Mouse (Mus musculus) midbrain, embryonic 12.5 days (tissue): ENCODE data around the gene Lamc3. TPM values are rescaled to one million over a fixed set of nuclear protein-coding genes. Genes with fewer than 3 reads are reported as not detected.

ENCODE experiments used
- ATAC-seq: fragments of 200-750 bp; cut with Nextera tagmentation; 2 replicates; pipeline ENCODE4 v1.8.0; 2017; ENCODE audit warnings: low read depth, moderate TSS enrichment, moderate library complexity; ENCODE audit not compliant: low FRiP score
- H3K27ac ChIP-seq: fragments of 300-500 bp; sonication (generic); replicated peaks from 2 replicates; pipeline ENCODE4 v1.5.1; 2016; ENCODE audit warnings: mild to moderate bottlenecking
- H3K27me3 ChIP-seq: fragments of 300-500 bp; sonication (generic); 2 replicates; pipeline ENCODE4 v1.6.1; 2016; ENCODE audit warnings: mild to moderate bottlenecking
- H3K36me3 ChIP-seq: fragments of 300-500 bp; sonication (generic); 2 replicates; pipeline ENCODE4 v1.6.1; 2016
- H3K4me1 ChIP-seq: fragments of 300-500 bp; sonication (generic); 2 replicates; pipeline ENCODE4 v1.6.1; 2016
- H3K4me2 ChIP-seq: fragments of 300-500 bp; sonication (generic); replicated peaks from 2 replicates; pipeline ENCODE4 v1.6.1; 2016; ENCODE audit warnings: mild to moderate bottlenecking, moderate library complexity
- H3K4me3 ChIP-seq: fragments of 300-500 bp; sonication (generic); 2 replicates; pipeline ENCODE4 v1.5.1; 2016; ENCODE audit warnings: mild to moderate bottlenecking
- H3K9ac ChIP-seq: fragments of 300-500 bp; sonication (generic); replicated peaks from 2 replicates; pipeline ENCODE4 v1.6.1; 2016; ENCODE audit warnings: mild to moderate bottlenecking, moderate library complexity
- H3K9me3 ChIP-seq: fragments of 300-500 bp; sonication (generic); 2 replicates; pipeline ENCODE4 v1.6.1; 2016; ENCODE audit warnings: mild to moderate bottlenecking
- WGBS: fragments of 180-500 bp; shearing (Covaris S2); methylation state at CpG from one replicate; pipeline ENCODE4 v1.1.7; 2016; 5-methylcytosine and 5-hydroxymethylcytosine counted together
- polyA plus RNA-seq: library from polyadenylated mRNA; unstranded; fragments of >200 nt; fragmentation: Nextera tagmentation; extraction: Ambion mirVana; gene quantifications from 2 replicates; pipeline ENCODE4 v1.2.1, GENCODE M21; 2016

Lamc3 gene
- polyA plus RNA-seq: 13.5 and 14.5 TPM in 2 replicates

DNA sequence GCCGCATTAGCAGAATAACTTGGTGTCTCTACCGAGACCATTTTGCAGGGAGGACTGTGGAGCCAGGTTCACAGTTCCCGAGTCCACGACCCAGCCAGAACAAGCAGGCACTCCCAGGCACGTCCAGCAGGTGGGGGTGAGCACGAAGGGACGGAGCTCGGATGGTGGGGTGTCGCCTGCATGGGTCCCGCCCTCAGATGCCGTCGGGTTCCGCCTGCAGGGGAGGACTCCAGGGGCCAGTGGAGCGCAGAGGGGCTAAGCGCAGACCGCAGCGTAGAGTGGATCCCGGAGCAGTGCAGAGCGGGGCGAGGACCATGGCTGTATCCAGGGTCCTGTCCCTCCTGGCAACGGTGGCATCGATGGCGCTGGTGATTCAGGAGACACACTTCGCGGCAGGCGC, at the start of gene Lamc3:
Gene Lamc3, plus strand, starts transcription at position 262 of the 400 bp plus-strand sequence.
- H3K9ac ChIP-seq: no peak within 1 kb of the TSS
- H3K9me3 ChIP-seq: no peaks in the 10 kb centered on the region
- no peak within 1 kb of the TSS for H3K27ac ChIP-seq
- 0 out of 2 replicates have a peak, but pooled peaks cover 5% of the 10 kb centered on the region for H3K4me1 ChIP-seq
- ATAC-seq: no peak
- peak within 1 kb of the TSS; percentile 21; the same call in 1 of the 2 replicates for H3K4me3 ChIP-seq
- H3K27me3 ChIP-seq: peaks cover 80% of the 10 kb centered on the region
- 6% methylated on average over 26 of the region's 26 CpGs for WGBS
- no peaks in the 10 kb centered on the region for H3K36me3 ChIP-seq
- peak within 1 kb of the TSS; percentile 30 for H3K4me2 ChIP-seq

DNA sequence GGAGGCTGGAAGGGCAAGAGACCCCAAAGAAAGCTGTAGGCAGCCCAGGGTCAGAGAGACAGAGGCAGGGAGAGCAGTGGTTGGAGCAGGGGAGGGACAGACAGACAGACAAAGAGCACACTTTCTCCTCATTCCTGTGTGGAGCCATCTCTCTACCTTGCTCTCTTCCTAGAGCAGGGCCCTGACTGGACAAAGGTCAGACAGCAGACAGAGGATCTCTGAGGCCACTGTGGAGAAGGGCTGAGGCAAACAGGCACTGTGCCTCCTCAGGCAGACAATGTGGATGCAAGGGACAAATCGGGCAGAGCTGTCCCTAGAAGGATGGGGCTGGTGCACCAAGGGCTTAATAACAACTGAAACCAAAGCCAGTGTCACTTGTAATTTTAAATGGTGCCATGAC, 48.2 kb upstream of the Lamc3 start:
- H3K9ac ChIP-seq: no peak overlapping the region
- no peak for ATAC-seq
- H3K4me3 ChIP-seq: no peak overlapping the region
- no peak overlapping the region for H3K27ac ChIP-seq
- H3K4me1 ChIP-seq: peaks cover 8% of the 10 kb centered on the region
- no peak overlapping the region for H3K4me2 ChIP-seq
- no peaks in the 10 kb centered on the region for H3K36me3 ChIP-seq
- peaks cover 63% of the 10 kb centered on the region for H3K27me3 ChIP-seq
- H3K9me3 ChIP-seq: no peaks in the 10 kb centered on the region
- 32% methylated on average over 1 of the region's 1 CpGs for WGBS

DNA sequence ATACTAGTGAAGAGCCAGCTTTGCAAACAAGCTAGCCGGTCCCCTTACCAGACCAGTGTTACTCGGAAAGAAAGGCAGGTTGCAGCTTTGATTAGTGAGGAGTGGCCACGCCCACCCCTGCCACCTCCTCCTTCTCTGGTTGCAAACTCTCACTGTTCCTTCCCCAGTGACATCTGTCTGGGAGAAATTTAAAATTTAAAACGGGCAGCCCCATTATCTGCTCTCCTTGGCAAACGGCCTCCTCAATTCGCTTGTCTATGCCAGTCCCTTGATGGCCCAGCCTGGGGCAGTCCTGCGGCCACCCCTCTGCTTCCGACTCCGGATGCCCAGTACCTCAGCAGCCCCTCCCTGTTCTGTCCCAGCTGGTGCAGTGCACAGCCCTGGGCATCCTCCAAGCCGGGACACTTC, 42.4 kb upstream of the Lamc3 start:
- H3K27me3 ChIP-seq: peaks cover 81% of the 10 kb centered on the region
- H3K27ac ChIP-seq: no peak overlapping the region
- peak overlapping the region; percentile 91; the same call in 1 of the 2 replicates for H3K4me2 ChIP-seq
- H3K36me3 ChIP-seq: no peaks in the 10 kb centered on the region
- ATAC-seq: peak; percentile 55
- peak overlapping the region; percentile 54; the same call in 1 of the 2 replicates for H3K4me3 ChIP-seq
- WGBS: 5% methylated on average over 10 of the region's 10 CpGs
- no peaks in the 10 kb centered on the region for H3K9me3 ChIP-seq
- peaks cover 33% of the 10 kb centered on the region for H3K4me1 ChIP-seq
- H3K9ac ChIP-seq: no peak overlapping the region

DNA sequence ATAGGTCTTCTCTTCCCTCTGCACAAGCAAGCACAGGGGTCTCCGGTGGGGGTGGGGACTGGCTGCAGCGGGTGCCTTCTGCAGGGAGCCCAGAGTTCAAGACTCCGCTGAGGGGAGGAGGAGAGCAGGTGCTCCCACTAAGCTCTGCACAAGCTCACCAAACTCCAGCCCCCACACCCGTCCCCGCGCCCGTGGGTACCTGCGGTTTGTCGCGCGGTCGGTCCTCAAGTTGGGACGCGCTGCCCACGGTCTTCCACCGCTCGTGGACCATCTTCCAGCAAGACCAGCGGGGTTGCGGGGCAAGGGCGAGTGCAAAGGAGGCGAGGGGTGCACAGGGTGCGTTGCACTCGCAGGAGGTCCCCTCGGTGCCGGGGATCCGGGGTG, 41.6 kb upstream of the Lamc3 start:
- Histone ChIP-seq H3K36me3 (no peaks in the 10 kb centered on the region), H3K27me3 (peaks cover 74% of the 10 kb centered on the region), H3K9me3 (no peaks in the 10 kb centered on the region), H3K27ac (no peak overlapping the region), H3K4me2 (peak overlapping the region; percentile 91), H3K9ac (peak overlapping the region; percentile 59), H3K4me1 (peaks cover 37% of the 10 kb centered on the region), H3K4me3 (peak overlapping the region; percentile 54)
- 3% methylated on average over 26 of the region's 26 CpGs for WGBS
- no peak for ATAC-seq

DNA sequence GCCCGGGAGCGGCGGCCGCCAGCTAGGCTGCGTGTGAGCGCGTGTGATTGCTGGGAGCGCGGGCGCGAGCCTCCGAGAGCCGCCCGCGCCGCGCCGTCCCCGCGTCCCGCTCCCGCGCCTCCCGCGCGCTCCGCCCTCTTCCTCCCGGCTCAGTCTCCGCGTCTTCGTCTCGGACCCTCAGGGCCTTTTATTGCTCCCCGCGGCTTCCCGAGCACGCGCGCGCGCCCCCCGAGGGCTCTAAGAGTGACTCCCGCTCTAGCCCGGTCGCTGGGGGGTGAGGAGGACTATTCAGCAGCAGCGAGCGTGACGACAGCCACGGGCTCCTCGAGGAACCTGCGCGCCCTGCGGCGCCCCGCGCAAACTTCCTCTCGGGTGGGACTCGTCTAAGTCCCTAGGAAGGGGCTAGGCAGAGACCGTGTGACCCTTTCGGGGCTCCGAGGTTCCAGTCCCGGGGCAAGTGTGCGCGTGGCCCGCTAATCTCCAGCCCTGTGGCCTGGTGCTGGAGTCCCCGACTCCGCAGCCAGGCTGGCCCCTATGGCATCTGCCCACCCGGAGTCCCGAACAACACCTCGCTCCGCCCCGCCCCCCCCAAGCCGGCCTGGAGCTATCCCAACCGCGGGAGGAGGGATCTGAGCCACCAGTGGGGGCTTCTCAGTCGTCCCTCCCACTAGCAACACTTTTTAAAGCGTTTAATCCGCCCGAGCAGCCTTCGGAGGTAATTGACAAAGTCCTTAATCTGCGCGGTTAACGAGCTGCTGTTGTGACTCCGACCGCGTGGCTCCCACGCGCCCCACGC, 41.0 kb upstream of the Lamc3 start, which contains the start of gene Fibcd1:
Gene Fibcd1, minus strand, starts transcription at position 110 of the 796 bp plus-strand sequence.
- Histone ChIP-seq H3K9ac (peak within 1 kb of the TSS; percentile 59), H3K4me3 (peak within 1 kb of the TSS; percentile 54), H3K4me1 (peaks cover 37% of the 10 kb centered on the region), H3K4me2 (peak within 1 kb of the TSS; percentile 91), H3K36me3 (no peaks in the 10 kb centered on the region), H3K9me3 (no peaks in the 10 kb centered on the region), H3K27ac (no peak within 1 kb of the TSS), H3K27me3 (peaks cover 69% of the 10 kb centered on the region)
- ATAC-seq: no peak
- under 1% methylated on average over 81 of the region's 88 CpGs for WGBS

DNA sequence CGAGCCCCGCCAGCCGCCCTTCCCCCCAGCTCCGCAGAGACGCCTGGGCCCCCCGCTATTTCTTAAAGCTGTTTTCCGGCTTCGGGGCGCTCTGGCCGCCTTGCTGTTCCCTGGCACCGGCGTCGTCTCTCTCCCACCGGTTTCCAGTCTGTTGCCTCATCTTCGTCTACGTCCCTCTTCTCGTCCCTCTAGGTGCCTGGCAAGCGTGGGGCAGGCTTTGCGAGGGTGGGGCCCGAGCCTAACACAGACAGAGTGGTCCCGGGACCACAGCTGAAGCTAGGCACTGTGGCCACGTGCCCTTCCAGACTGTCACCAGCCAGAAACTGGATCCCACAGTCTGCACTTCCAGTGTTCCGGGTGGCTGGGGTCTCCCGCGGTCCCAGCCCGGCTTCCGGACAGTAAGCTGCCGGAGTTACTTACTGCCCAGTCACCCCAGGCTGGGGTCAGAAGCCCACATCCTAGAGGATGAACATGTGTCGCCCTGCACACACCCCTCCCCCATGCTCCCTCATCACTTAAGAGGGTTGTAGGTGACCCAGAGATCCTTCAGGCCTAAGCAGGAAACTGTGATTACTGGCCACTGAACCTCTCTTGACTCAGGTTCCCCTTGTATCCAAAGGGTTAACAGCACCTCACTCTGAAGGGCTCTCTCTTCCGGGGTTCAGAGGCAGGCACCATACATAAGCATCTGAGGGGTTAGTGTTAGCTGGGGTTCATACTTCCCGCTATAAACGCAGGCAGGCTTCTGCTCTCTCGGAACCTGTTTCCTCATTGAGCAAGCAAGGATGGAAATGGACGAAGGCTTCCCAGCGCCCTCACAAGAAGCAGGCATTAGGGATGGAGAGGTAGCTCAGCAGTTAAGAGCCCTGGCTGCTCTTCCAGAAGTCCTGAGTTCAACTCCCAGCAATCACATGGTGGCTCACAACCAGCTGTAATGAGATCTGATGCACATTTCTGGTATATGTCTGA, 40.1 kb upstream of the Lamc3 start:
- peaks cover 37% of the 10 kb centered on the region for H3K4me1 ChIP-seq
- ATAC-seq: no peak
- H3K4me3 ChIP-seq: peak overlapping the region; percentile 54
- H3K9me3 ChIP-seq: no peaks in the 10 kb centered on the region
- H3K4me2 ChIP-seq: peak overlapping the region; percentile 91
- 4% methylated on average over 35 of the region's 35 CpGs for WGBS
- H3K9ac ChIP-seq: peak overlapping the region; percentile 59; the same call in 1 of the 2 replicates
- peaks cover 63% of the 10 kb centered on the region for H3K27me3 ChIP-seq
- H3K27ac ChIP-seq: no peak overlapping the region
- H3K36me3 ChIP-seq: no peaks in the 10 kb centered on the region

DNA sequence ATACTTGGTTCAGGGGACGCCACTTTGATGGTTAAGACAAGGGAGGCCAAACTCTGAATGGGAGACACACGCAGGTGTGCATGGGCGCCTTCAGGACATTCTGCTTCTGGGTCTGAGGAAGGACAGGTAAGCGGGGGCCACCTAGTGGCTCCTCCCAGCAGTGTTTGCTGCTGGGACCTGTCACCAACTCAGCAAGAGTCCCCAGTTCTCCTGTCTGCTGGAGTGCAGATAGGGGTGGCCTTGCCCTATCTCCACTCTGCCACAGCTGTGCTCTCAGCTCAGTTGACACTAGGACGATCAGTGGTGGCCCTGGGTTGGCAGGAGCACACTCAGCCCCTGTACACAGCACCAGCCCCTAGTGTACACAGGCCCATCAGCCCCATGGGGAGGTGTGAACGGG, 39.2 kb upstream of the Lamc3 start:
- no peak overlapping the region for H3K9ac ChIP-seq
- H3K27ac ChIP-seq: no peak overlapping the region
- no peak overlapping the region for H3K4me3 ChIP-seq
- H3K4me2 ChIP-seq: no peak overlapping the region
- H3K9me3 ChIP-seq: no peaks in the 10 kb centered on the region
- peaks cover 59% of the 10 kb centered on the region for H3K27me3 ChIP-seq
- 24% methylated on average over 6 of the region's 6 CpGs for WGBS
- no peak for ATAC-seq
- H3K36me3 ChIP-seq: no peaks in the 10 kb centered on the region
- peaks cover 37% of the 10 kb centered on the region for H3K4me1 ChIP-seq

DNA sequence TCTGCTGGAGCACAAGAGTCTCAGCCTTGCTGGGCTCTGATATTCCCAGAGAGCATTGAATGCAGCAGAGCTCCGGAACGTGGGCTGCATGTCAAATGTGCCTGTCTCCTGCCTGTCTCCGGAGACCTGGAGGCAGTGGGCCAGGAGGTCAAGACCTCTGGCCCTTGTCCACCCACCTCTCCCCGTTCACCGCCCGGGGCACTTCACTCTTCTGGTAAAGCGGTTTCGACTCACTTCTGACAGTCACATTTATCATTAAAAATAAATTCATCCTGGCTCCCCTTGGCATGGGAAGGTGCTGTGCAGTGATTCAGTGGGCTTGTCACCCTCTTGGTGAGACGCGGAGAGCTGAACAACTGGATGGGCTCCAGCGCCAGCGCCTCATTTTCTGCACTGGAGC, 37.0 kb upstream of the Lamc3 start:
- Histone ChIP-seq H3K27ac (no peak overlapping the region), H3K9ac (no peak overlapping the region), H3K4me2 (no peak overlapping the region), H3K36me3 (no peaks in the 10 kb centered on the region), H3K4me1 (peaks cover 25% of the 10 kb centered on the region), H3K27me3 (peaks cover 38% of the 10 kb centered on the region), H3K9me3 (no peaks in the 10 kb centered on the region), H3K4me3 (no peak overlapping the region)
- ATAC-seq: no peak
- 42% methylated on average over 12 of the region's 12 CpGs for WGBS

DNA sequence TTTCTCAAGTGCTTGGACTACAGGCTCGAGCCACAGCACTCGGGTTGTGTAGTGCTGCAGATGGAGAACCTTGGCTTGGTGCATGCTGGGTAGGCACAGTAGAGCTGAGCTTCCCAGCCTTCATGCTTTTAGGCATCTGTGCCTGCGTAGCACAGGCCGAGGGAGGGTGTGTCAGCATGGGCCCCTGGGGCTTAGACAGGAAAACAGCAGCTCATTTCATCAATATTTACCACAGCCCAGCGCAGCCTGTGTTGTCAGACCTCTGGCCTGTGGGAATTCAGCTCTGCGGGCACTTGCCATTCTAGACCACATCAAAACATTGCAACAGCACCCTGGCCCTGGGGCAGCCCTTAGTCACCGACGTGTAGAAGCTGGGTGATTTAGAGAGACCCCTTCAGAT, 31.1 kb upstream of the Lamc3 start:
- Histone ChIP-seq H3K4me1 (peaks cover 18% of the 10 kb centered on the region), H3K27ac (no peak overlapping the region), H3K9me3 (no peaks in the 10 kb centered on the region), H3K27me3 (peaks cover 29% of the 10 kb centered on the region), H3K9ac (no peak overlapping the region), H3K4me3 (no peak overlapping the region), H3K4me2 (no peak overlapping the region), H3K36me3 (no peaks in the 10 kb centered on the region)
- WGBS: 70% methylated on average over 8 of the region's 8 CpGs
- no peak for ATAC-seq

DNA sequence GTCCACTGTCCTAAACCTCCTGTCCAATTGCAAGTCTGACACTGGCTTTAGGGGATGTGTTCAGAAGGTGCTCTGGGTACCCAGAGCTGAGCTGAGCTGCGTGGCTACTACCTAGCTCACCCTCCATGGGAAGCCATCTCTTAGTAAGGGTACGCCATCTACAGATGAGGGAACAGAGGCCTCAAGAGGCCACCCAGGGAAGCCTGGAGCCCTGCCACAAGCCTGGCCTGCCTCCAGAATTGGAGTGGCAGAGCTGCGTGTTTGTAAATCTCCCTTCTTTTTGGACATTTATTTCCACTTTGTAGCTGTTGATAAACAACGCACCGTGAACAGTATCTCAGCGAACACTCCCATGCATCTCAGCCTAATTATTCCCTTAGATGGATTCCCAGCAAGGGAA, 29.9 kb upstream of the Lamc3 start:
- Histone ChIP-seq H3K27me3 (peaks cover 30% of the 10 kb centered on the region), H3K4me1 (peaks cover 18% of the 10 kb centered on the region), H3K4me3 (no peak overlapping the region), H3K4me2 (no peak overlapping the region), H3K27ac (no peak overlapping the region), H3K9ac (no peak overlapping the region), H3K36me3 (no peaks in the 10 kb centered on the region), H3K9me3 (no peaks in the 10 kb centered on the region)
- WGBS: 82% methylated on average over 6 of the region's 6 CpGs
- ATAC-seq: no peak

DNA sequence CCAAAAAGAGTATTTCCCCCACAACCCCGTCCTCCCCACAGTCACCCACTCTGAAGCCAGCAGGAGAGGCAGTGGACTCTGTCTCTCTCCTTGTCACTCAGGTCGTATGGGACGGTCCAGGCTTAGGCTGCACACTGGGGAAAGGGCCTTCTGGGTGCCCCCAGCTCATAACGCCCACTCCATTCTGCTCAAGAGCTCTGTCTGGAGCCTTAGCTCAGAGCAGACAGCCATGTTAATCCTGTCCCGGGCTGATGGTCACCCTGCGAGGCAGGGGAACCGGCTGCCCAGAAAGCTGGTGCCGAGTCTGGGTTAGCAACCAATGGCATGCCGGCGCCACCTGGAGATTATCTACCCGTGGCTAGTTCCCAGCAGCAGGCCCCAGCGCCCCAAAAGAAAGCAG, 28.6 kb upstream of the Lamc3 start:
- Histone ChIP-seq H3K4me3 (peak overlapping the region; percentile 6; the same call in 1 of the 2 replicates), H3K36me3 (no peaks in the 10 kb centered on the region), H3K27ac (peak overlapping the region; percentile 66), H3K9me3 (no peaks in the 10 kb centered on the region), H3K4me1 (peaks cover 18% of the 10 kb centered on the region), H3K4me2 (peak overlapping the region; percentile 34), H3K27me3 (peaks cover 29% of the 10 kb centered on the region), H3K9ac (no peak overlapping the region)
- 0 out of 2 replicates have a peak, but pooled peaks have one; percentile 38 for ATAC-seq
- 7% methylated on average over 12 of the region's 12 CpGs for WGBS

DNA sequence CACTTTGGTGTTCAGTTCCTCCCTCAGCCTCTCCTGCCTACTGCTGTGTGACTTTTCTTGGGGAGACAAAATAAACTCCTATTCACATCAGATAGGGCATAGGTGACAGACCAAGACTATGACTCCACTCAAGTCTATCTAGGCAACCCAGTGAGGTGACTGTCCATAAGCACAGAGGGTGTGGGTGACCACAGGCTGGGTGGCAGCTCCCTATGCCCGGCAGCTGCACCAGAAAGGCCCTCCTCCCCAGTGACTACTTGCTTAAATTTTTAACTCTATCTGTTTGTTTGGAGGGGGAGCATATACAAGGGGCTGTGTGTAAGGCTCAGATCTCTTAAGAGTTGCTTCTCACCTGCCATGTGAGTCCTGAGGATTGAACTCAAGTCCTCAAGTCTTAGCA, 24.2 kb upstream of the Lamc3 start:
- peaks cover 29% of the 10 kb centered on the region for H3K4me1 ChIP-seq
- H3K4me2 ChIP-seq: no peak overlapping the region
- no peak overlapping the region for H3K27ac ChIP-seq
- no peak overlapping the region for H3K4me3 ChIP-seq
- H3K9ac ChIP-seq: no peak overlapping the region
- no peaks in the 10 kb centered on the region for H3K9me3 ChIP-seq
- H3K27me3 ChIP-seq: peaks cover 19% of the 10 kb centered on the region
- WGBS: 71% methylated on average over 1 of the region's 1 CpGs
- no peak for ATAC-seq
- H3K36me3 ChIP-seq: no peaks in the 10 kb centered on the region
